Mouse (Mus musculus): ENCODE results near the gene Appbp2.
A peak's percentile ranks its signal among the peaks of the same experiment; 100 is the strongest.

The Appbp2 gene

GRCm38 (mm10) chr11:85248151-85248550 is 13.2 kb upstream of the Appbp2 start:
- H3K9me3 ChIP-seq (ENCODE audit: low read length) = no peaks in the 10 kb centered on the region
- 0 out of 2 replicates have a peak, but pooled peaks cover 4% of the 10 kb centered on the region for H3K36me3 ChIP-seq (ENCODE audit: insufficient read depth, low read length)
- TF ChIP-seq CTCF (conservative IDR thresholded peaks at IDR 0.05; ENCODE audit: low read length) (no peak), NANOG (IDR thresholded peaks at IDR 0.05; ENCODE audit: borderline replicate concordance, low read length) (no peak), POU5F1 (IDR thresholded peaks at IDR 0.05; ENCODE audit: borderline replicate concordance, low read length) (peak; percentile 68; the same call in 1 of the 2 replicates)
- no peaks in the 10 kb centered on the region for H3K27me3 ChIP-seq (ENCODE audit: insufficient read depth, low read length)
- H3K4me3 ChIP-seq (replicated peaks; ENCODE audit: low read length) = no peak overlapping the region
- peaks cover 61% of the 10 kb centered on the region for H3K4me1 ChIP-seq (replicated peaks; ENCODE audit: low read depth, low read length)

- no peaks in the 10 kb centered on the region for H3K27me3 ChIP-seq (ENCODE audit: insufficient read depth, low read length)
- no peaks in the 10 kb centered on the region for H3K9me3 ChIP-seq (ENCODE audit: low read length)
- H3K36me3 ChIP-seq (ENCODE audit: insufficient read depth, low read length) = peaks cover 29% of the 10 kb centered on the region
- TF ChIP-seq POU5F1 (IDR thresholded peaks at IDR 0.05; ENCODE audit: borderline replicate concordance, low read length) (no peak), CTCF (conservative IDR thresholded peaks at IDR 0.05; ENCODE audit: low read length) (no peak), NANOG (IDR thresholded peaks at IDR 0.05; ENCODE audit: borderline replicate concordance, low read length) (no peak)
- peaks cover 92% of the 10 kb centered on the region for H3K4me1 ChIP-seq (replicated peaks; ENCODE audit: low read depth, low read length)
- H3K4me3 ChIP-seq (replicated peaks; ENCODE audit: low read length) = peak overlapping the region; percentile 57
Measured at GRCm38 (mm10) chr11:85241226-85241625, 6.3 kb upstream of the Appbp2 start.

GRCm38 (mm10) chr11:85240211-85240610 is 5.3 kb upstream of the Appbp2 start:
- peaks cover 94% of the 10 kb centered on the region for H3K4me1 ChIP-seq (replicated peaks; ENCODE audit: low read depth, low read length)
- H3K4me3 ChIP-seq (replicated peaks; ENCODE audit: low read length) = peak overlapping the region; percentile 57
- TF ChIP-seq NANOG (IDR thresholded peaks at IDR 0.05; ENCODE audit: borderline replicate concordance, low read length) (no peak), CTCF (conservative IDR thresholded peaks at IDR 0.05; ENCODE audit: low read length) (no peak), POU5F1 (IDR thresholded peaks at IDR 0.05; ENCODE audit: borderline replicate concordance, low read length) (peak; percentile 51)
- H3K9me3 ChIP-seq (ENCODE audit: low read length) = no peaks in the 10 kb centered on the region
- H3K36me3 ChIP-seq (ENCODE audit: insufficient read depth, low read length) = peaks cover 29% of the 10 kb centered on the region
- no peaks in the 10 kb centered on the region for H3K27me3 ChIP-seq (ENCODE audit: insufficient read depth, low read length)

GRCm38 (mm10) chr11:85234363-85234989 is 454 bp downstream of the Appbp2 start:
- peaks cover 64% of the 10 kb centered on the region for H3K4me1 ChIP-seq (replicated peaks; ENCODE audit: low read depth, low read length)
- H3K9me3 ChIP-seq (ENCODE audit: low read length) = no peaks in the 10 kb centered on the region
- H3K4me3 ChIP-seq (replicated peaks; ENCODE audit: low read length) = peak overlapping the region; percentile 97
- peaks cover 50% of the 10 kb centered on the region for H3K36me3 ChIP-seq (ENCODE audit: insufficient read depth, low read length)
- no peak for TF ChIP-seq NANOG (IDR thresholded peaks at IDR 0.05; ENCODE audit: borderline replicate concordance, low read length)
- no peak for TF ChIP-seq POU5F1 (IDR thresholded peaks at IDR 0.05; ENCODE audit: borderline replicate concordance, low read length)
- TF ChIP-seq CTCF (conservative IDR thresholded peaks at IDR 0.05; ENCODE audit: low read length) = no peak
- no peaks in the 10 kb centered on the region for H3K27me3 ChIP-seq (ENCODE audit: insufficient read depth, low read length)

- peaks cover 56% of the 10 kb centered on the region for H3K4me1 ChIP-seq (replicated peaks; ENCODE audit: low read depth, low read length)
- no peaks in the 10 kb centered on the region for H3K27me3 ChIP-seq (ENCODE audit: insufficient read depth, low read length)
- no peaks in the 10 kb centered on the region for H3K9me3 ChIP-seq (ENCODE audit: low read length)
- H3K36me3 ChIP-seq (ENCODE audit: insufficient read depth, low read length) = peaks cover 50% of the 10 kb centered on the region
- peak overlapping the region; percentile 97 for H3K4me3 ChIP-seq (replicated peaks; ENCODE audit: low read length)
- TF ChIP-seq CTCF (conservative IDR thresholded peaks at IDR 0.05; ENCODE audit: low read length) (no peak), NANOG (IDR thresholded peaks at IDR 0.05; ENCODE audit: borderline replicate concordance, low read length) (no peak), POU5F1 (IDR thresholded peaks at IDR 0.05; ENCODE audit: borderline replicate concordance, low read length) (no peak)
Measured at GRCm38 (mm10) chr11:85233676-85234210, 1.2 kb downstream of the Appbp2 start.

GRCm38 (mm10) chr11:85223248-85223647 is 11.7 kb downstream of the Appbp2 start:
- H3K9me3 ChIP-seq (ENCODE audit: low read length) = no peaks in the 10 kb centered on the region
- TF ChIP-seq CTCF (conservative IDR thresholded peaks at IDR 0.05; ENCODE audit: low read length) (no peak), POU5F1 (IDR thresholded peaks at IDR 0.05; ENCODE audit: borderline replicate concordance, low read length) (no peak), NANOG (IDR thresholded peaks at IDR 0.05; ENCODE audit: borderline replicate concordance, low read length) (no peak)
- no peak overlapping the region for H3K4me3 ChIP-seq (replicated peaks; ENCODE audit: low read length)
- peaks cover 30% of the 10 kb centered on the region for H3K36me3 ChIP-seq (ENCODE audit: insufficient read depth, low read length)
- peaks cover 50% of the 10 kb centered on the region for H3K4me1 ChIP-seq (replicated peaks; ENCODE audit: low read depth, low read length)
- no peaks in the 10 kb centered on the region for H3K27me3 ChIP-seq (ENCODE audit: insufficient read depth, low read length)

GRCm38 (mm10) chr11:85222561-85222960 is 12.4 kb downstream of the Appbp2 start:
- Histone ChIP-seq H3K36me3 (ENCODE audit: insufficient read depth, low read length) (peaks cover 30% of the 10 kb centered on the region), H3K4me1 (replicated peaks; ENCODE audit: low read depth, low read length) (peaks cover 46% of the 10 kb centered on the region), H3K9me3 (ENCODE audit: low read length) (no peaks in the 10 kb centered on the region), H3K27me3 (ENCODE audit: insufficient read depth, low read length) (no peaks in the 10 kb centered on the region), H3K4me3 (replicated peaks; ENCODE audit: low read length) (no peak overlapping the region)
- no peak for TF ChIP-seq NANOG (IDR thresholded peaks at IDR 0.05; ENCODE audit: borderline replicate concordance, low read length)
- no peak for TF ChIP-seq CTCF (conservative IDR thresholded peaks at IDR 0.05; ENCODE audit: low read length)
- TF ChIP-seq POU5F1 (IDR thresholded peaks at IDR 0.05; ENCODE audit: borderline replicate concordance, low read length) = no peak

- peaks cover 37% of the 10 kb centered on the region for H3K36me3 ChIP-seq (ENCODE audit: insufficient read depth, low read length)
- no peaks in the 10 kb centered on the region for H3K27me3 ChIP-seq (ENCODE audit: insufficient read depth, low read length)
- no peak overlapping the region for H3K4me3 ChIP-seq (replicated peaks; ENCODE audit: low read length)
- TF ChIP-seq CTCF (conservative IDR thresholded peaks at IDR 0.05; ENCODE audit: low read length) = no peak
- H3K9me3 ChIP-seq (ENCODE audit: low read length) = no peaks in the 10 kb centered on the region
- H3K4me1 ChIP-seq (replicated peaks; ENCODE audit: low read depth, low read length) = peaks cover 45% of the 10 kb centered on the region
Measured at GRCm38 (mm10) chr11:85219014-85219413, 15.9 kb downstream of the Appbp2 start.

- Histone ChIP-seq H3K9me3 (ENCODE audit: low read length) (no peaks in the 10 kb centered on the region), H3K4me3 (replicated peaks; ENCODE audit: low read length) (no peak overlapping the region), H3K36me3 (ENCODE audit: insufficient read depth, low read length) (peaks cover 69% of the 10 kb centered on the region), H3K27me3 (ENCODE audit: insufficient read depth, low read length) (no peaks in the 10 kb centered on the region), H3K4me1 (replicated peaks; ENCODE audit: low read depth, low read length) (peaks cover 17% of the 10 kb centered on the region)
- no peak for TF ChIP-seq NANOG (IDR thresholded peaks at IDR 0.05; ENCODE audit: borderline replicate concordance, low read length)
- no peak for TF ChIP-seq POU5F1 (IDR thresholded peaks at IDR 0.05; ENCODE audit: borderline replicate concordance, low read length)
- TF ChIP-seq CTCF (conservative IDR thresholded peaks at IDR 0.05; ENCODE audit: low read length) = no peak
Measured at GRCm38 (mm10) chr11:85214679-85215078, 20.3 kb downstream of the Appbp2 start.

All from E14TG2a.4 (cell line).